Mouse (Mus musculus): Measurements from ENCODE around the gene Fam196b.

GRCm38 (mm10) chr11:34405311-34405710, 90.7 kb downstream of the Fam196b start:
- TF ChIP-seq CTCF (IDR thresholded peaks at IDR 0.05; ENCODE audit: borderline replicate concordance, extremely low read depth, insufficient read depth, insufficient read length) (no peak), POLR2A (IDR thresholded peaks at IDR 0.05; ENCODE audit: borderline replicate concordance, extremely low read depth, insufficient read depth, insufficient read length, poor library complexity, severe bottlenecking) (no peak)
